Mouse (Mus musculus): ENCODE results near the gene Cnot6l.

Cnot6l gene

GRCm38 (mm10) chr5:96164021-96164411 is at the start of gene Cnot6l:
Gene Cnot6l (minus strand): TSS chr5:96164171.
- no peak for DNase-seq (ENCODE audit: low spot score)

- DNase-seq (ENCODE audit: low spot score) = peak; percentile 97
Measured at GRCm38 (mm10) chr5:96209916-96210583, 46.1 kb upstream of the Cnot6l start.

GRCm38 (mm10) chr5:96209459-96209858 is 45.5 kb upstream of the Cnot6l start, which contains the start of gene Mrpl1:
Gene Mrpl1 (plus strand): TSS chr5:96209493.
- DNase-seq (ENCODE audit: low spot score) = peak; percentile 59

GRCm38 (mm10) chr5:96208543-96208942 is 44.6 kb upstream of the Cnot6l start:
- DNase-seq (ENCODE audit: low spot score) = no peak

- peak; percentile 15 for DNase-seq (ENCODE audit: low spot score)
Measured at GRCm38 (mm10) chr5:96207531-96207930, 43.6 kb upstream of the Cnot6l start.

GRCm38 (mm10) chr5:96206897-96207296 is 42.9 kb upstream of the Cnot6l start:
- DNase-seq (ENCODE audit: low spot score) = peak; percentile 87

GRCm38 (mm10) chr5:96201462-96202154 is 37.6 kb upstream of the Cnot6l start:
- DNase-seq (ENCODE audit: low spot score) = no peak

- DNase-seq (ENCODE audit: low spot score) = no peak
Measured at GRCm38 (mm10) chr5:96200269-96200668, 36.3 kb upstream of the Cnot6l start.

GRCm38 (mm10) chr5:96198271-96198670 is 34.3 kb upstream of the Cnot6l start:
- no peak for DNase-seq (ENCODE audit: low spot score)

- DNase-seq (ENCODE audit: low spot score) = no peak
Measured at GRCm38 (mm10) chr5:96196547-96197052, 32.6 kb upstream of the Cnot6l start.

GRCm38 (mm10) chr5:96191251-96191650 is 27.3 kb upstream of the Cnot6l start:
- no peak for DNase-seq (ENCODE audit: low spot score)

- DNase-seq (ENCODE audit: low spot score) = no peak
Measured at GRCm38 (mm10) chr5:96189761-96190160, 25.8 kb upstream of the Cnot6l start.

- DNase-seq (ENCODE audit: low spot score) = no peak
Measured at GRCm38 (mm10) chr5:96183987-96184386, 20.0 kb upstream of the Cnot6l start.

- no peak for DNase-seq (ENCODE audit: low spot score)
Measured at GRCm38 (mm10) chr5:96183211-96183610, 19.2 kb upstream of the Cnot6l start.

- DNase-seq (ENCODE audit: low spot score) = no peak
Measured at GRCm38 (mm10) chr5:96176879-96177358, 12.9 kb upstream of the Cnot6l start.

GRCm38 (mm10) chr5:96176121-96176520 is 12.2 kb upstream of the Cnot6l start:
- DNase-seq (ENCODE audit: low spot score) = no peak

GRCm38 (mm10) chr5:96171765-96172164 is 7.8 kb upstream of the Cnot6l start:
- DNase-seq (ENCODE audit: low spot score) = no peak

- no peak for DNase-seq (ENCODE audit: low spot score)
Measured at GRCm38 (mm10) chr5:96170443-96170842, 6.5 kb upstream of the Cnot6l start.

GRCm38 (mm10) chr5:96166761-96167160 is 2.8 kb upstream of the Cnot6l start:
- no peak for DNase-seq (ENCODE audit: low spot score)

- no peak for DNase-seq (ENCODE audit: low spot score)
Measured at GRCm38 (mm10) chr5:96163396-96164020, 463 bp downstream of the Cnot6l start.

- peak; percentile 88 for DNase-seq (ENCODE audit: low spot score)
Measured at GRCm38 (mm10) chr5:96162399-96163331, 1.3 kb downstream of the Cnot6l start.

All from adipocyte (in vitro differentiated cells).